Mouse (Mus musculus) erythroblast, adult 5-6 weeks (primary cell): ENCODE results near the gene Ankrd37. TPM values are rescaled to one million over a fixed set of nuclear protein-coding genes. Genes with fewer than 3 reads are reported as not detected.

Source experiments
- ATAC-seq: replicated peaks from 2 replicates; pipeline ENCODE4 v1.8.0; 2016; ENCODE audit warnings: moderate number of reproducible peaks, mild to moderate bottlenecking, moderate TSS enrichment, inconsistent platforms; ENCODE audit not compliant: poor library complexity, low FRiP score, severe bottlenecking
- total RNA-seq, 2 experiments: library from RNA; stranded (forward) in 1 of 2; stranded (reverse) in 1 of 2; fragments of 150-400 nt in 1 of 2; fragments of 200-764, 138-1000 nt in 1 of 2; gene quantifications; 2 replicates each; pipeline versions ENCODE4 v1.2.3 to v1.2.4; 2015 to 2017; ENCODE audit warnings: low replicate concordance in 2 of 2

The Ankrd37 gene
- total RNA-seq (2015; ENCODE audit: low replicate concordance) = 1.5 TPM in 1 of 2 replicates, not detected in the other
- not detected in 2 replicates for total RNA-seq (2017; ENCODE audit: low replicate concordance)

GRCm38 (mm10) chr8:46005596-46005995 lies at the start of gene Ankrd37:
Ankrd37 (minus strand) TSS chr8:46005707.
- ATAC-seq = no peak

GRCm38 (mm10) chr8:46040260-46040659 lies 34.8 kb upstream of the Ankrd37 start:
- ATAC-seq = no peak

GRCm38 (mm10) chr8:46039666-46040065 lies 34.2 kb upstream of the Ankrd37 start:
- ATAC-seq = no peak

- ATAC-seq = no peak
These were observed 30.7 kb upstream of the Ankrd37 start for GRCm38 (mm10) chr8:46036217-46036616.

- no peak for ATAC-seq
These were observed 18.9 kb upstream of the Ankrd37 start for GRCm38 (mm10) chr8:46024392-46024791.

GRCm38 (mm10) chr8:46022758-46023157 lies 17.3 kb upstream of the Ankrd37 start:
- no peak for ATAC-seq

GRCm38 (mm10) chr8:46022203-46022602 lies 16.7 kb upstream of the Ankrd37 start:
- no peak for ATAC-seq

- ATAC-seq = no peak
These were observed 5.5 kb upstream of the Ankrd37 start for GRCm38 (mm10) chr8:46010746-46011680.

- ATAC-seq = no peak
These were observed 4.8 kb upstream of the Ankrd37 start for GRCm38 (mm10) chr8:46010306-46010705.

- no peak for ATAC-seq
These were observed 1.7 kb upstream of the Ankrd37 start for GRCm38 (mm10) chr8:46007050-46007672.

- ATAC-seq = peak; percentile 100
These were observed 5.5 kb downstream of the Ankrd37 start for GRCm38 (mm10) chr8:45999784-46000705.

- ATAC-seq = no peak
These were observed 6.2 kb downstream of the Ankrd37 start, which contains the start of gene Lrp2bp for GRCm38 (mm10) chr8:45999138-45999783. Lrp2bp (plus strand) TSS chr8:45999303.

GRCm38 (mm10) chr8:45998228-45998627 lies 7.3 kb downstream of the Ankrd37 start:
- no peak for ATAC-seq

GRCm38 (mm10) chr8:45995576-45995975 lies 9.9 kb downstream of the Ankrd37 start:
- ATAC-seq = no peak

GRCm38 (mm10) chr8:45994111-45994510 lies 11.4 kb downstream of the Ankrd37 start:
- ATAC-seq = no peak; the same call in 1 of the 2 replicates

GRCm38 (mm10) chr8:45990631-45991310 lies 14.7 kb downstream of the Ankrd37 start:
- ATAC-seq = no peak

GRCm38 (mm10) chr8:45988189-45988588 lies 17.3 kb downstream of the Ankrd37 start:
- ATAC-seq = no peak

GRCm38 (mm10) chr8:45986665-45987064 lies 18.8 kb downstream of the Ankrd37 start:
- no peak for ATAC-seq
